Mouse (Mus musculus): ENCODE results near the gene Pum2. TPM values are rescaled to one million over a fixed set of nuclear protein-coding genes. Genes with fewer than 3 reads are reported as not detected.

Gene Pum2
- total RNA-seq, 4 experiments from 2014 or later, result 122 to 130 (median 125) TPM

DNA sequence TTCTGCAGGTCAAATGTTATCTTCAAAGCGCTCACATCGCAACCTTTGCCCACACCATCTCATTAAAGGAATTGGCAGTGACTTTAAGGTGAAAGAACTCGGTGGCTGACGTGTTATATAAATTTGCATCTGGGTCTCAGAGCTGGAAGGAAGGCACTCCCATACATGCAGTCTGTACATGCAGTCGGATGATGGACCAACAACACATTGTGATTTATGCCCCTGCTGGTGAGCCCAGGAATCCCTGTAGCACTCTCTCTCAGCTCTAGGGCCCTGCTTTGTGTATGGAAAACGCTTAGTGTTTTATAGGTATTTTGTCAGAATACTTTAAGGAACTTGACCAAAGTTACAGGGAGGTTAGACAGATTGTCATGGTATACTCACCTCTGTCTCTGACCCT lies 86.6 kb downstream of the Pum2 start:
- no peak for DNase-seq (ENCODE audit: low spot score)

DNA sequence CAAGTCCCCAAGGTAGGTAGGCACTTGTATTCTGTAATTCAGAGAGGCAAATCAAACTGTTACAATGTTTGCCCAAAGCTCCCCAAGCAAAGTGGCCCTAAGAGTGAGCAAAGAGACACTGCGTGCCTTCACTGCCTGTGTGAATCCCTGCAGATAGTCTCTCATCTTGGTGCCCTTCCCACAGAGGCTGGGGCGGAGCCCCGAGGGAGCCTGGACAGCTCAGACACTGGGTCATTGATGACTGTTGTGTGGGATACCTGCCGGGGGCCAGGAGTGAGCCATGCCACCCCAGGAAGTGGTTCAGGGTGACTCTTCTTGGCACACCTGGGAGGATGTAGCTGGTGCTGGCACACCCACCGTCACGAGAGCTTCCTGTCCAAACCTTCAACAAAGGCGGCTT lies 87.1 kb downstream of the Pum2 start:
- no peak for DNase-seq (ENCODE audit: low spot score)

DNA sequence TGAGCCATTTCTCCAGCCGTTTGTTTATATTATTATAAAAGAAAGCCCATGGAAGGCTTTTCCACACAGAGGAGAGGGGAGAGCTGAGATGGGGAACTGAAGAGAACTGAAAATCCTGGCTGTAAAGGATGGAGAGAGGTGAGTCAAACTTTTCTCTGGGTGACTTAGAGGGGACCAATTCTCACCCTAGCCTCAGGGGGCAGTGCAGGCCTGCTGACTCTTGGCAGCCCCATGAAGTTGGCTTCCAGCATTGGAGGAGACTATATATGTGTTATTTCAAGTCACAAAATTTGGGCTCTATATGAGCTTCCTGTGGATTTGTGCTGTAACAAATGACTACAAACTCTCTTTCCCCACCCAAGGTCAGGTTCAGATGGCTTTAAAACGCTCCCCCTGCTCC lies 88.7 kb downstream of the Pum2 start:
- DNase-seq (ENCODE audit: low spot score), result no peak

DNA sequence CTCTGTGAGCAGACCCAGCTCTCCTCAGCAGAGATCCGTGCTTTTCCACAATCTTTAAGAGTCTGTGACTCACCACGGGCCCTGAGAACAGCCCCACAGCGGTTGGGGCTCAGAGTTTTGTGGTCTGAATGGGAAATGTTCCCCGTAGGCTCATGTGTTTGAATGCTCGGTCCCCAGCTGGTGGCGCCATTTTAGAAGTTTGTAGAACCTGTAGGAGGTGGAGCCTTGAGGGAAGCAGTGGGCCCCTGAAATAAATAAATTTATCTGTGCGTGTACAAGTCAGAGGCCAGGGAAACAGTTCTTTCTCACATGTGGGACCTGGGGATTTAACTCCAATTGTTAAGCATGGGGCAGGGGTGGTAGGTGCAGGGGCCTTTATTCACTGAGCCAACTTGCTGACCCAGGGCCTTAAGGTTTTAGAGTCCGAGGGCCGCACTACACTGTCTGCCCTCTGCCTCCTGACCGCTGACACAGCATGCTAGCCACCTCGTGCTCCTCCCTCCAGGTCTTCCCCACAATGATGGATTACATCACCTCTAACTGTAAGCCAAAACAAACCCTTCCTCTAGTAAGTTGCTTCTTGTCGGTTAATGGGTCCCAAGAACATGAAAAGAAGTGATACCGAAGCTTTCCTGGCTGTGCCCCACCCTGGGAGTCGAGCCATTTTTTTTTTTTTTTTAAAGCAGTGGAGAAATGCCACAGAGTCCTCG lies 90.4 kb downstream of the Pum2 start:
- no peak for DNase-seq (ENCODE audit: low spot score)

DNA sequence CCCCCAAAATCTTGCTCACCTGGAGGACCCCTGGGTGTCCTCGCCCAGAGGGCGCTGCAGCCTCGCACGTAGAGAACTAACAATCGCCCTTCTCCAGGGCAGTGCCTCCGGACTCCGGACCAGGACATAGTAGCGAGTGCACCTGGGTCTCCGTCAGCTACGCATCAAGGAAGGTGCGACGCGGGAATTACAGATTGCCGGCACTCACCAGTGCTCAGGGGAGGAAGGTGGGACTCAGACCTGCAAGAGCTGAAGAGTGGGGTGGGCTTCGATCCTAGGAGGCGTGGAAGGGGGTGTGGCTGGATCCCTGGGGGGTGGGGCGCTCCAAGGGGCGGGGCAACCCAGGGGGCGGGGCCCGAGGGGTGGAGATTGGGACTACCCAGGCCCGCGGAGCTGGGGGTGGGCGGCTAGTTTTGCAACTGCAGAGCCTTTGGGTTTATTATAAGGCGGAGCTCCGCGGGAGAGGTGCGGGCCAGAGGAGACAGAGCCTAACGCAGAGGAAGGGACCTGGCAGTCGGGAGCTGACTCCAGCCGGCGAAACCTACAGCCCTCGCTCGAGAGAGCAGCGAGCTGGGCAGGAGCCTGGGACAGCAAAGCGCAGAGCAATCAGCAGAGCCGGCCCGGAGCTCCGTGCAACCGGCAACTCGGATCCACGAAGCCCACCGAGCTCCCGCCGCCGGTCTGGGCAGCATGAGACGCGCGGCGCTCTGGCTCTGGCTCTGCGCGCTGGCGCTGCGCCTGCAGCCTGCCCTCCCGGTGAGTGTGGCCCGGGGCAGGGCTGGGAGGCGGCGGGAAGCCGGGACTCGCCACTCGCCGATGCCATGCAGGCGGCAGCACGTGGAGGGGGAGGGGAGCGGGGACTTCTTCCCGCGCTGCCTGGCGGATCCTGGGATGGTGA lies 97.3 kb downstream of the Pum2 start, which contains the start of gene Sdc1:
Gene Sdc1, plus strand, starts transcription at position 378 of the 898 bp plus-strand sequence.
- DNase-seq (ENCODE audit: low spot score), result peak; percentile 44

DNA sequence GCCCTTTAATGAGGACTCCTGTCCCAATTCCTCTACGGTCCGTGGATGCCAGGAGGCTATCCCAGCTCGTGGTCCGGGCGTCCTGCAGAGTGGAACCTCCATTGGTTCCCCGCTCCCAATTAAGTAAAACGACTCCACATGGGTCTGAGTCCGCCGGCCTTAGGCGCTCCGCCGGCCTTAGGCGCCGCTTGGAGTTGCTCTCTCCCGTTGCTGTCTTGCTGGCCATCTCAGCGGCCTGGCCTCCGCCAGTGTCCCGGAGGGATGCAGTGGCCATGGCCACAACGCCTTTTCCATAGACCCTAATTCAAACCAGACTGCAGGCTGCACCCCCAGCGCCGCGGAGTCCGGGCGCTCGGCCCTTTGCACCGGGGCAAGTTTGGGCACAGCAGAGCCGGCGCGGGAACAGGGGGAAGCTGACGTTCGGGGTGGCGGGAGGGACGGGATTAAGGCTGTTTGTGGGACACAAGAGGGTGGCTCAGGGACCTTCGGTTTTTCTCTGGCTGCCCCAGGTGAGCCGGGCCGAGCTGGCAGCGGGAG lies 98.0 kb downstream of the Pum2 start:
- DNase-seq (ENCODE audit: low spot score), result no peak

DNA sequence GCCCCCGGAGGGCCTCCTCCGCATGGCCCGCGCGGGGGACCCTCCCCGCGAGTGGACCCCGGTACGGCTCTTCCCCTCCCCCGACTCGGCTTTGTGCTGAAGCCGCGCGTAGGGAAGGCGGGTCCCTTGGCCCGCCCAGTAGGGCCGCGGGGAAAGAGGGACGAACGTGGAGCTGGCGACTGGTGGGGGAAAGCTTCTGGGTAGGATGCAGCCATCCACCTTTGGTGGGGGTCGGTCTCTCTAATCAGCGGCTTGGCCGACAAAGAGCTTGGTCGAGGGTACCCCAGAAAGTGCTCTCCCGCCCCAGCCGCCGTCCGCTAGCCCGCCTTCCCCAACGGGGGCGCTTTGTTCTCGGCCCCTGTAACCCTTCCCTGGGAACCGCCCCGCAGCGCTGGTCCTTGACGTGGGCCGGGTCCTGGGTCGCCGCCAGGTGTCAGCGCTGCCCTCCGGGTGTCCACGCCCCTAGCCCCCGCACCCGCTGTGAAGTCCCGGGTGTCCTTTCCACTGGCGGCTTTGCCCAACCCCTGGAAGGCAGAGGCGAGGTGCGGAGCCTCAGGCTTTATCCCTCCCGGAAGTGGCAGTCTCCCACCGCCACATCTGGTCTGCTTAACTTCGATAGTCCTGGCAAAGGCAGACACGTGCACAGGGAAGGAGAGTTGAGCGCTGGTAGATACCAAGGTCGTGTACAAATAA lies 98.7 kb downstream of the Pum2 start:
- no peak for DNase-seq (ENCODE audit: low spot score)

DNA sequence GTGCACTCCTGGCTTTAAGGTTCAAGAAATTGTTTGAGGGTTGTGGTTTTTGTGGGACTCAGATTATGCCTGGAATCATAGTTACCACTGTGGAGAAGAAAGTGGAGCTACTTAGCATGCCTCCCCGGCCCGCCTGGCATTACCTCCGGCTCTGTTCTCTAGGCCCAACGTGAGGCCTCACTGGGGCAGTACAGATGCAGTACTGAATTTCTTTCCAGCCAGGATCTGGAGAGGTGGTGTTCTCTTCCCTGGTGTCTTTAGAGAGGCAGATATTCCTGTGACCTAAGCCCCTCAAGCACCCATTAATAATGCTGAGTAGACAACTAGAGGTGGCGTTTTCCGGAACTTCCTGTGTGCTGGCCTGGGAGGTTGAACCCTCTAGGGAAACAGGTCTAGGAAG lies 99.4 kb downstream of the Pum2 start:
- no peak for DNase-seq (ENCODE audit: low spot score)

DNA sequence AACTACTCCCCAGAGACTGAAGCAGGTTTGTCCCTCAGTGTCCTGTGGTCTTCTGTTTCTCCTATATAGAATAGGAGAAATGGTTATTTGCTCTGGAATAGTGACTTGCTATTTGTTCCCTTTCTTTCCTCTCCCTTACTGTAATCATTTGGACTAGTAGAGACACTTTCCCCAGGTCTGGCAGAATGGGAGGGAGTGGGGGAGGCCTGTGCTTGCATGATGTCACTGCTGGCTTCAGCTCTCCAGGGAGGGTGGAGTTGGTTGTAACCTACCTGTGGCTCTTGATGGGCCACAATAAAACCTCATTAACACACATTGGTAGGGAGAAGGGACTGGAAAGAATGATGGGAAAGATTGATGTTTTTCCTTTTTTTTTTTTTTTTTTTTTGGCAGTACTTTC lies 100.2 kb downstream of the Pum2 start:
- no peak for DNase-seq (ENCODE audit: low spot score)

DNA sequence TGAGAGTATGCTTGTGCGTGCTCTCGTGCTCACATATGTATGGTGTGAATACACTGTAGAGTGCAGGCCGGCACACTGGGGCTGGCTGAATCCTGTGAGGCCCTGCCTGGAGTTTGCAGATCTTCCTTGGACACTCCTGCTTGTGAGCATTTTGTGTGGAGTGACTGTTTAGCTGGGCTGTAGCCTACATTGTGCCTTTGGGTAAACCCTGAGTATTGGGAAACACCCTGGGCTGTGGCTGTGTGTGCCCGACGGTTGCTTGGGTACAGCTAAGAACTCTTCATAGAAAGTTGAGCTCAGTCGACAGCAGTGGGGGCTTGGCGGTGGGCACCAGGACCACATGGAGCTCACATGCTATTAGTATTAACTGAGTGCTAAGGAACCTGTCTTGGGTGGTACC lies 102.3 kb downstream of the Pum2 start:
- no peak for DNase-seq (ENCODE audit: low spot score)

DNA sequence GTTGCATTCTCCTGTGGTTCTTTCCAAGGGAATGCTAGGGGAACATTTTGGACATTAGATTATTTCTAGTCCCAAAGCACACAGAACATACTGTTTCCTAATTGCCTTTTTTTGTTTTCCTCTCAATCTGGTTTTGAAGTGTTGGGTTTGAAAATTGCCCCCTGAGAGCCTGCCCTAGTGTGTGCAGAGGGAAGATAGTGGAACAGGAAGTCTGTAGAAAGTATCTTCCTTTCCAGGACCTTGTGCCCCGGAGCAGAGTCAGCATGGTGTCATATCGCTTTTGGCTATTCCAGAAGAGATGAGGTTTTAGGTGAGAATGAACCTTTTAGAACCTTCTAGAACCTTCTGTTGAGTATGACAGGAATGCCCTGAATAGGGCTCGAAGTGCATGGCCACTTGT lies 102.8 kb downstream of the Pum2 start:
- no peak for DNase-seq (ENCODE audit: low spot score)

DNA sequence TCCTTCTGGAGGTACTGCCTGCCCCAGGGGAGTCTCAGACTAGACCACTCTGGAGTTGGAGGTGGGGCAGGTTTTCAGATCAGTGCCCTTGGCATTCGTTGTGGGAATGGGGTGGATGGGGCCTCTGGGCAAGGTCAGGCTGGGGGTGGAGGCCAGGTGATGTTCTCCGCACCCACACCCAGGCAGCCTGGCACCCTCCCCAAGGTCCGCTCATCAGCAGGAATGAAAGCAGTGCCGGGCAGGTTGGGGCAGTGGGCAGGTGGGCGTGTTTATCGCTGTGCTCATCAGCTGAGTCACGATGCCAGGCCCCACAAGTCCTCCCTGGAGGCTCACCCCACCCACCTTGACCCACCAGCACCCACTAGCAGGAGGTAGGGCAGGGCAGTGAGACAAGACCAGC lies 104.2 kb downstream of the Pum2 start:
- no peak for DNase-seq (ENCODE audit: low spot score)

DNA sequence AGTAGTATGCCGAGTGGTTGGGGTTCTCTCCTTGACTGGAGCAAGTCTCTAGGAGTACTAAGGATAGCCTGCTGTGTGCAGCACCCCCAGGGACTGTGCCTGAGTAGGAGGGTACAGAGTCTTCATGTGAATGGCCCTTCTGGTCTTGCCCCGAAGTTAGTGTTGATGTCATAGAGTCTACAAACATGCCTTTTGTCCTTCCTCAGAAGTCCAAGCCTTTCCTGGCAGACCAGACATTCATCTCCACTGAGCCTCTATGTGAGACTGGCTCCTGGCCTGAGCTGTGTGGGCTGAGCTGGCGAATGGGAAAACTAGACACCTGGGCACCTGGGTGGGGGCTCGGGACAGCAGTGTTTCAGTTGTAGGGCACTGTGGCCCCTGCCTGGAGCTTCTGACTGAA lies 105.9 kb downstream of the Pum2 start:
- no peak for DNase-seq (ENCODE audit: low spot score)

DNA sequence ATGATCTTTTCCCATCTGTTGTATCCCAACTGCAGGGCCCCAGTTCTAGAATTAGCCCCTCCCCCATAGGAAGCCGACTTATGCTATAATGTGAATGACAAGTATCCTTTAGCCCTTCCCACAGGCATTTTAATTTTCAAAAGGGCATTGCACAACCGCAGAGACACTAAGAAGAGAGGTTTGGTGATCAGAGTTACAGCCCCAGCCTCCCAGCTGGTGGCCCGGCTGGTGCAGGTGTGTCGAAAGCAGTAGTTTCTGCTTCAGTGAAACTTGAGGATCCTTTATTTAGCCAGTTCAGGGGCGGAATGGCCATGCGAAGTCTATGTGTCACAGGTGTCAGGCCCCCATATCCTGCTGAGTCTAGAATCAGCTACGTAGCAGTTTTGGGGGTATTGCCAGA lies 107.2 kb downstream of the Pum2 start:
- DNase-seq (ENCODE audit: low spot score), result no peak

DNA sequence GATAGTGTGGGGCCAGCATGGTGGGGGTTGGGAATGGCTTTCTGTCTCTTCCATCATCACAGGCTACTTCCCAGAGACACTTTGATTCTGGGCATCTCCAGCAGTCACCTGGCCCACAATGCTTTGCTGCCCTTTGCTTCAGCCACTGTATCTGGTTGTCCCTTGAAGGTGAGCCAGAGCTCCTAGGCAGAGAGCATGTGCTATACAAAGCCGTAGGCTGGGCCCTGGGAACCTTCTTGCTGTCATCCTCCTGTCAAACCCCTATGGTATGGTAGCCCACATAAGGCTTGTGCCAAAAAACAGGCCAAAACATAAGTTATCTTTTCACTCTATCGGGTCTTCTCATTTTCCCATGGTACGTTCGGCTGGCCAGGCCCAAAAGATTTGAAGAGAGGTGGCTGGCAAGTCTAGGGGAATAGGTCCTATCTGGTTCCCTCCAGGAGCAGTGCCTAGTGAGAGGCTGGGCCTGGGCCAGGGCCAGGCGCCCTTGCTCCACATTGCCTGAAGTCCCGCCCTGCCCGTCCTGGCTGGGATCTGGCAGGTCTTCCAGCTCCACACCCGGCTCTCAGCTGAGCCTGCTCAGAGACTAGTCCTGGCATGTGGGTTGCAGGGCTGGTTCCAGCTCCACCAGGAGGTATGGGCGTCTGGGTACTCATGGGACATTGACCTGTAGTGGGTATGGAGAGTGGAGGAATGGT lies 107.9 kb downstream of the Pum2 start:
- DNase-seq (ENCODE audit: low spot score), result peak; percentile 59

DNA sequence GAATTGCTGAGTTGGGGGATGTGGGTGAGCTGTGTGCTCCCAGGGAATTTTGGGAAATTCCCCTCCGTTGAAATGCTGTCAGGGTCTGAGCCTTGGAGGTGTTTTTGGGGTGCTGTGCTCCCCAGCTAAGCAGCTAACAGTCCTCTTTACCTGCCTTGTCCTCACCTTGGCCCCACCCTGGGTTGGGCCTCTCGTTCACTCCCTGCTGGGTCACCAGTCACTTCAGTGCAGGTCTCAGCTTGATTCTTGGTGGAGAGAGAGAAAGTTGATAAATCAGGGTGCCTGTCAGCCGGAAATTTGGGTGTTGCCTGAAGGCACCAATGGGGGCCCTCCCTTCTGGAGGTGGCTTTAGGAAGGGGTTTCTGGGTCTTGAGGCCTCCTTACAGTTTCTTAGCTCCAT lies 108.6 kb downstream of the Pum2 start:
- no peak for DNase-seq (ENCODE audit: low spot score)

DNA sequence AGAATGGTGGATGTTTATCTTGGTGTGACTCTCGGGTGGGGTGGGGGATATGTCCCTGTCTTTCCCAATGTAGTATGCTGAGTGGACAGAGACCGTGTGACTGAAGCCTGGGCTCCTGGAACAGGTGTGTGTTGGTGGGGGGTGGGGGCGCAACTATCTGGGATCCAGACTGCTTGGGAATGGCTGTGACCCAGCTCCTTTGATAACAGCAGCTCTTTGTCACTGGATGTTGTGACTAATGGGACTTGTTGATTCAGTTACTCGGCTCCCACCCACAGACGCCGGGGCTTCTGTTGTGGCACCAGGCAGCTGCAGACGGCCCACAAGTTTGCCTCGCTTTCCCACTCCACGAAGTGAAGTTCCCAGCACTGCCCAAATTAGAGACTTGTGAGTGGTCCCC lies 110.3 kb downstream of the Pum2 start:
- DNase-seq (ENCODE audit: low spot score), result no peak

DNA sequence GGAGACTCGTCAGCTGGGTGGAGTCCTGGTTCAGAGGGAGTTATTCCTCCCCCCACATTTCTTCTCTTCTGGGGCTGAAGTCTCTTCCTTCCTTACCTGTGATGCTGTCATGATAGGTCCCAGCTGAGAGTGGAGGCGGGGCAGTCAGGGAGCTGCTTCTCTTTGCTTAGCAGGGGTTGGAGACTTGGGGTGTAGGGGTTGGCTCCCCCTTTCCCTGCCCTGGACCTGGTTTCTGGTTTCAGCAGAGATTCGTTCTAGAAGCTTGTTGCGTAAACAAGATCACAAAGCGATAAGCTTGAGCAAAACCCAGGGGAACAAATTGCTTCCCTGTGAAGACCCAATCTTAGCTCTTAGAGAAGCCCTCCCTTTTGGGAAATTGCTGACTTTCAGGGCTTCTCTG lies 112.5 kb downstream of the Pum2 start:
- no peak for DNase-seq (ENCODE audit: low spot score)

DNA sequence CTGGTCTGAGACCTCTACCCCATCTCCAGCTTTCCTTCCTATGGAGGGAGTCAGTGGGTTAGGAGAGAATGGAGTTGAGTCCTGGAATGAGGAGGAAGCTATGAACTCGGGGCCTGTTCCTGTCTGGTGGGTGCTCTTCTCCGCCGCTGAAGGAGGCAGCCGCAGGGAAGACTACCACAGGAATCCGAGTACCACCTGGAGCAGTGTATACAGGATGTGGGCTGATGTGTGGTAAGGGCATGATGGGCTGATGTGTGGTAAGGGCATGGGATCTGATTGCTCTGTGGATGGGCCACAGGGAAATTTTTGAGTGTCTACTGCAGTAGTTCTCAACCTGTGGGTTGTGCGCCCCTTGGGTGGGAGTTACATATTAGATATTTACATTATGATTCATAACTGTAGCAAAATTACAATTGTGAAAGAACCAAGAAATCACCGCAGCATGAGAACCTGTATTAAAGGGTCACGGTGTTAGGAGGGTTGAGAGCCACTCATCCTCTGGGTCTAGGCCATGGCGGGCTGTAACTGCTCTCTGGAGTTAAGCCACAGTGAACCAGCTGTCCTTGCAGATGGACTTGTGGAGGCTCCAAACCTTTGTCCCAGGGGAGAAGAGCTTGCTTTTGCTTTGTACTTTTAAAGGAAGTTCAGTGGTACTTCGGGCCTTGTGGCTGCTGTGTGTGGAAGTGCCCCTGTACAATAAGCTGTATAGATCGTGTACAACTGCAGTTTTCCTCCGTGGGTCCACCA lies 113.2 kb downstream of the Pum2 start:
- peak; percentile 31 for DNase-seq (ENCODE audit: low spot score)

DNA sequence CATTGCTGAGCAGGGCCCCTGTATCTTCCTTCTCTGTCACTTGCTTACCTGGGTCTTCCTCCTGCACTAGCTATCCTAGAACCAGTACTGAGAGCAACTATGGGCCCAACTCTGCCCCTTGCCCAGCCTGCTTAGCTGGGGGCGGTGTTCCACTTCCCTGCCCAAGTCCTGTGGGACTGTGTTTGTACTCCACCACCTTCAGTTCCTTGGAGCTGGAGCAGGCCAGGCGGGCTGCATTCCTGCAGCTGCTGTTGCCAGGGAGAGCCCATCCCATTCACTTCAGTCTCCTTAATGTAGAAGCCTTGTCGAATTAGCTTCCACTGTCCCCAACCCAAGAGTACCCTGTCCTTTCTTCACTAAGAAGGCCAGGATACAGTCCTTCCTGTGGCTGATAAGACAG lies 114.5 kb downstream of the Pum2 start:
- DNase-seq (ENCODE audit: low spot score), result no peak

DNA sequence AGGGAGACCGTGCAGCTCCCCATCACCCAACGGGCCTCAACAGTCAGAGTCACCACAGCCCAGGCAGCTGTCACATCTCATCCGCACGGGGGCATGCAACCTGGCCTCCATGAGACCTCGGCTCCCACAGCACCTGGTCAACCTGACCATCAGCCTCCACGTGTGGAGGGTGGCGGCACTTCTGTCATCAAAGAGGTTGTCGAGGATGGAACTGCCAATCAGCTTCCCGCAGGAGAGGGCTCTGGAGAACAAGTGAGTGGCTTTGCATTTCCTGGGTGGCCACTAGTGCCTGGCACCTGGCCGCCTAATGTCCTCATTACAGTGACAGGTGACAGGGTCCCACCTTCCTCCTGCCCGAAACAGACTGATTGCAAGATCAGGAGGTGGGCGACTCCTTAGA lies 116.7 kb downstream of the Pum2 start:
- DNase-seq (ENCODE audit: low spot score), result no peak
